Mouse (Mus musculus): ENCODE data around the gene Hira.

DNA sequence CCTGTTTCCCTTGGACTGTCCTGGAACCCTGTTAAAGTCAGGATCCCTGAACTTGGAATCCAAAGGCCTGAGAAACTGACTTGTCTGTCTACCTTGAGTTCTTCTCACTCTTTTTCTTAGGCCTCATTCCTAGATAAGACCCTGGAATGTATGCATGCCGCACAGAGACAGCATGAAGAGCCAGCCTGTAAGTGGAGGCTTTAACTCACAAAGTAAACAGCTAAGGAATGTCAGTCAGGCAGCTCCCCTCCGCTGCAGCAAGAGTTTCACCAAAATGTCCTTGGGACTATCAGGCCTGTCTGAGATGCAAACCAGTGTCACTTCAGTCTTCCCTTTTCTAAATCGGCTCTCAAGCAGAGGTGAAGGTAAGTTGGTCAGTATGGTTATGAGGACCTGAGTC lies 94.0 kb downstream of the Hira start:
- TF ChIP-seq CTCF (IDR thresholded peaks at IDR 0.05; ENCODE audit: low read depth) (no peak), EP300 (IDR thresholded peaks at IDR 0.05; ENCODE audit: low read depth) (no peak)

Measured in liver, embryonic 14.5 days (tissue).